Mouse (Mus musculus) embryonic facial prominence, embryonic 10.5 days (tissue): ENCODE measurements at regions not wholly inside any gene's neighbourhood (a gene's known extent, or its start where the extent isn't known, plus 50 kb on each side); places are given as distances from the start of the nearest gene placed in this dataset.

ENCODE experiments used
- DNase-seq: peaks from one replicate; pipeline ENCODE4 v3.0.0-alpha.2; 2017; ENCODE audit warnings: low spot score
- H3K27ac ChIP-seq: fragments of 300-500 bp; sonication (generic); replicated peaks from 2 replicates; pipeline ENCODE4 v1.5.1; 2016; ENCODE audit warnings: mild to moderate bottlenecking
- H3K27me3 ChIP-seq: fragments of 300-500 bp; sonication (generic); replicated peaks from 2 replicates; pipeline ENCODE4 v1.6.1; 2016; ENCODE audit warnings: low read depth, mild to moderate bottlenecking; ENCODE audit not compliant: poor library complexity, severe bottlenecking
- H3K36me3 ChIP-seq: fragments of 300-500 bp; sonication (generic); replicated peaks from 2 replicates; pipeline ENCODE4 v1.6.1; 2016; ENCODE audit warnings: mild to moderate bottlenecking, moderate library complexity
- H3K4me1 ChIP-seq: fragments of 300-500 bp; sonication (generic); 2 replicates; pipeline ENCODE4 v1.6.1; 2016
- H3K4me3 ChIP-seq: fragments of 300-500 bp; sonication (generic); 2 replicates; pipeline ENCODE4 v1.5.1; 2016; ENCODE audit warnings: mild to moderate bottlenecking, moderate library complexity
- H3K9me3 ChIP-seq: fragments of 300-500 bp; sonication (generic); 2 replicates; pipeline ENCODE4 v1.6.1; 2016; ENCODE audit warnings: mild to moderate bottlenecking
- WGBS: fragments of 180-500 bp; shearing (Covaris S2); methylation state at CpG from one replicate; pipeline ENCODE4 v1.1.7; 2016; 5-methylcytosine and 5-hydroxymethylcytosine counted together

GRCm38 (mm10) chr7:83204013-83204365 lies 336.9 kb downstream of the Mex3b start:
- peak overlapping the region; percentile 75; the same call in 1 of the 2 replicates for H3K27ac ChIP-seq
- no peak for DNase-seq

GRCm38 (mm10) chr7:83204701-83205100 lies 337.6 kb downstream of the Mex3b start:
- peaks cover 55% of the 10 kb centered on the region for H3K4me1 ChIP-seq
- WGBS, result 44% methylated on average over 8 of the region's 8 CpGs
- peak overlapping the region; percentile 75 for H3K27ac ChIP-seq

More at GRCm38 (mm10) chr7:83204013-83204365, 336.9 kb downstream of the Mex3b start:
- Histone ChIP-seq H3K9me3 (no peaks in the 10 kb centered on the region), H3K4me3 (no peak overlapping the region), H3K4me1 (peaks cover 56% of the 10 kb centered on the region), H3K36me3 (no peaks in the 10 kb centered on the region), H3K27me3 (peaks cover 17% of the 10 kb centered on the region; the same call in 1 of the 2 replicates)
- whole genome bisulfite sequencing, result 16% methylated on average over 4 of the region's 4 CpGs

GRCm38 (mm10) chr7:83206999-83207398 lies 339.9 kb downstream of the Mex3b start:
- Histone ChIP-seq H3K27ac (no peak overlapping the region), H3K27me3 (peaks cover 17% of the 10 kb centered on the region; the same call in 1 of the 2 replicates), H3K4me1 (peaks cover 32% of the 10 kb centered on the region), H3K4me3 (no peak overlapping the region), H3K9me3 (no peaks in the 10 kb centered on the region), H3K36me3 (no peaks in the 10 kb centered on the region)
- DNase-seq, result no peak
- 61% methylated on average over 2 of the region's 2 CpGs for WGBS

More at GRCm38 (mm10) chr7:83204701-83205100, 337.6 kb downstream of the Mex3b start:
- H3K36me3 ChIP-seq, result no peaks in the 10 kb centered on the region
- no peak overlapping the region for H3K4me3 ChIP-seq
- H3K27me3 ChIP-seq, result peaks cover 17% of the 10 kb centered on the region; the same call in 1 of the 2 replicates
- H3K9me3 ChIP-seq, result no peaks in the 10 kb centered on the region
- DNase-seq, result no peak

- no peaks in the 10 kb centered on the region for H3K4me1 ChIP-seq
- no peaks in the 10 kb centered on the region for H3K36me3 ChIP-seq
- H3K27me3 ChIP-seq, result no peaks in the 10 kb centered on the region
- H3K4me3 ChIP-seq, result no peak overlapping the region
- no peak for DNase-seq
- 86% methylated on average over 6 of the region's 6 CpGs for WGBS
- H3K9me3 ChIP-seq, result no peaks in the 10 kb centered on the region
- H3K27ac ChIP-seq, result no peak overlapping the region
These were observed 344.5 kb downstream of the Mex3b start for GRCm38 (mm10) chr7:83211611-83212010.

GRCm38 (mm10) chr7:83222029-83222722 lies 355.0 kb downstream of the Mex3b start:
- no peak overlapping the region for H3K4me3 ChIP-seq
- no peak overlapping the region for H3K27ac ChIP-seq
- WGBS, result 88% methylated on average over 3 of the region's 3 CpGs

GRCm38 (mm10) chr7:83227262-83228108 lies 357.2 kb upstream of the Tmc3 start:
- H3K4me1 ChIP-seq, result peaks cover 6% of the 10 kb centered on the region
- peaks cover 7% of the 10 kb centered on the region for H3K9me3 ChIP-seq
- no peak overlapping the region for H3K27ac ChIP-seq
- no peak overlapping the region for H3K4me3 ChIP-seq
- DNase-seq, result no peak
- H3K27me3 ChIP-seq, result no peaks in the 10 kb centered on the region
- H3K36me3 ChIP-seq, result 0 out of 2 replicates have a peak, but pooled peaks cover 2% of the 10 kb centered on the region
- WGBS, result 81% methylated on average over 7 of the region's 7 CpGs

More at GRCm38 (mm10) chr7:83222029-83222722, 355.0 kb downstream of the Mex3b start:
- no peaks in the 10 kb centered on the region for H3K9me3 ChIP-seq
- no peaks in the 10 kb centered on the region for H3K4me1 ChIP-seq
- no peak for DNase-seq
- no peaks in the 10 kb centered on the region for H3K27me3 ChIP-seq
- H3K36me3 ChIP-seq, result no peaks in the 10 kb centered on the region

- Histone ChIP-seq H3K27ac (no peak overlapping the region), H3K4me1 (peaks cover 6% of the 10 kb centered on the region), H3K27me3 (no peaks in the 10 kb centered on the region), H3K9me3 (peaks cover 7% of the 10 kb centered on the region), H3K4me3 (no peak overlapping the region), H3K36me3 (0 out of 2 replicates have a peak, but pooled peaks cover 2% of the 10 kb centered on the region)
- no peak for DNase-seq
- 82% methylated on average over 3 of the region's 3 CpGs for WGBS
These were observed 354.0 kb upstream of the Tmc3 start for GRCm38 (mm10) chr7:83230496-83231325.

GRCm38 (mm10) chr7:83235659-83236058 lies 349.1 kb upstream of the Tmc3 start:
- WGBS, result 85% methylated on average over 3 of the region's 3 CpGs
- H3K27me3 ChIP-seq, result no peaks in the 10 kb centered on the region
- no peak for DNase-seq
- H3K27ac ChIP-seq, result no peak overlapping the region
- H3K9me3 ChIP-seq, result no peaks in the 10 kb centered on the region
- peaks cover 9% of the 10 kb centered on the region for H3K4me1 ChIP-seq
- no peaks in the 10 kb centered on the region for H3K36me3 ChIP-seq
- H3K4me3 ChIP-seq, result no peak overlapping the region

GRCm38 (mm10) chr7:83237336-83237735 lies 347.4 kb upstream of the Tmc3 start:
- no peaks in the 10 kb centered on the region for H3K36me3 ChIP-seq
- H3K4me3 ChIP-seq, result no peak overlapping the region
- H3K9me3 ChIP-seq, result no peaks in the 10 kb centered on the region
- 85% methylated on average over 3 of the region's 3 CpGs for WGBS
- H3K27ac ChIP-seq, result no peak overlapping the region
- H3K27me3 ChIP-seq, result no peaks in the 10 kb centered on the region
- H3K4me1 ChIP-seq, result peaks cover 13% of the 10 kb centered on the region
- no peak for DNase-seq

- peak; percentile 14 for DNase-seq
- no peak overlapping the region for H3K4me3 ChIP-seq
These were observed 346.6 kb upstream of the Tmc3 start for GRCm38 (mm10) chr7:83238091-83238490.

GRCm38 (mm10) chr7:83242233-83242632 lies 342.5 kb upstream of the Tmc3 start:
- H3K27me3 ChIP-seq, result no peaks in the 10 kb centered on the region
- H3K27ac ChIP-seq, result no peak overlapping the region
- 41% methylated on average over 3 of the region's 3 CpGs for WGBS
- no peak overlapping the region for H3K4me3 ChIP-seq
- H3K36me3 ChIP-seq, result no peaks in the 10 kb centered on the region
- peak; percentile 13 for DNase-seq
- no peaks in the 10 kb centered on the region for H3K9me3 ChIP-seq
- H3K4me1 ChIP-seq, result peaks cover 13% of the 10 kb centered on the region

More at GRCm38 (mm10) chr7:83238091-83238490, 346.6 kb upstream of the Tmc3 start:
- Histone ChIP-seq H3K9me3 (no peaks in the 10 kb centered on the region), H3K27ac (no peak overlapping the region), H3K4me1 (peaks cover 13% of the 10 kb centered on the region), H3K27me3 (no peaks in the 10 kb centered on the region), H3K36me3 (no peaks in the 10 kb centered on the region)

- Histone ChIP-seq H3K27me3 (no peaks in the 10 kb centered on the region), H3K36me3 (no peaks in the 10 kb centered on the region), H3K9me3 (no peaks in the 10 kb centered on the region), H3K4me3 (no peak overlapping the region), H3K27ac (no peak overlapping the region), H3K4me1 (peaks cover 5% of the 10 kb centered on the region)
- no peak for DNase-seq
- WGBS, result 85% methylated on average over 2 of the region's 2 CpGs
These were observed 338.9 kb upstream of the Tmc3 start for GRCm38 (mm10) chr7:83245867-83246266.
